Mouse (Mus musculus): Measurements from ENCODE around the gene Gm20379. TPM values are rescaled to one million over a fixed set of nuclear protein-coding genes. Genes with fewer than 3 reads are reported as not detected.
A peak's percentile ranks its signal among the peaks of the same experiment; 100 is the strongest.

Gene Gm20379
- polyA plus RNA-seq, 1 experiment, result not detected

GRCm38 (mm10) chr13:92354456-92355271 is 48.9 kb downstream of the Gm20379 start, which contains the start of the genes Dhfr and Msh3:
TSS of gene Dhfr (plus strand) at chr13:92354726.
TSS of gene Msh3 (minus strand) at chr13:92355003.
- TF ChIP-seq CTCF (IDR thresholded peaks at IDR 0.05; ENCODE audit: borderline replicate concordance, insufficient read depth, low read length), result peak; percentile 79
- TF ChIP-seq POLR2A (IDR thresholded peaks at IDR 0.05; ENCODE audit: low read depth, low read length), result peak; percentile 63
- peak within 1 kb of the TSS; percentile 82 for H3K4me3 ChIP-seq (ENCODE audit: insufficient read depth, low read length)
- peak within 1 kb of the TSS; percentile 66 for H3K27ac ChIP-seq (ENCODE audit: insufficient read depth, low read length)
- H3K4me1 ChIP-seq (ENCODE audit: control insufficient read depth, insufficient read depth, low read length), result no peaks in the 10 kb centered on the region

- TF ChIP-seq CTCF (IDR thresholded peaks at IDR 0.05; ENCODE audit: borderline replicate concordance, insufficient read depth, low read length), result no peak
- no peak for TF ChIP-seq POLR2A (IDR thresholded peaks at IDR 0.05; ENCODE audit: low read depth, low read length)
- Histone ChIP-seq H3K4me3 (ENCODE audit: insufficient read depth, low read length) (peak overlapping the region; percentile 81), H3K4me1 (ENCODE audit: control insufficient read depth, insufficient read depth, low read length) (no peaks in the 10 kb centered on the region), H3K27ac (ENCODE audit: insufficient read depth, low read length) (no peak overlapping the region)
Measured at GRCm38 (mm10) chr13:92355272-92355643, 49.5 kb downstream of the Gm20379 start.

- H3K4me3 ChIP-seq (ENCODE audit: insufficient read depth, low read length), result no peak overlapping the region
- H3K4me1 ChIP-seq (ENCODE audit: control insufficient read depth, insufficient read depth, low read length), result no peaks in the 10 kb centered on the region
- TF ChIP-seq POLR2A (IDR thresholded peaks at IDR 0.05; ENCODE audit: low read depth, low read length), result no peak
- TF ChIP-seq CTCF (IDR thresholded peaks at IDR 0.05; ENCODE audit: borderline replicate concordance, insufficient read depth, low read length), result no peak
- no peak overlapping the region for H3K27ac ChIP-seq (ENCODE audit: insufficient read depth, low read length)
Measured at GRCm38 (mm10) chr13:92356376-92356775, 50.6 kb downstream of the Gm20379 start.

Other genes starting within 250 kb of the Gm20379 start
- gene Rasgrf2, start 174.3 kb upstream of the Gm20379 start, polyA plus RNA-seq (2011; ENCODE audit: insufficient read length, low read depth, missing spikeins), result 0.11 TPM in 1 of 2 replicates, not detected in the other
- gene Dhfr, start 48.7 kb downstream of the Gm20379 start, polyA plus RNA-seq (2011; ENCODE audit: insufficient read length, low read depth, missing spikeins), result 6.3 and 7.6 TPM in 2 replicates
- 8.1 and 14.0 TPM in 2 replicates for gene Msh3, start 49.0 kb downstream of the Gm20379 start, polyA plus RNA-seq (2011; ENCODE audit: insufficient read length, low read depth, missing spikeins)
- not detected in 2 replicates for gene Ankrd34b, start 119.9 kb downstream of the Gm20379 start, polyA plus RNA-seq (2011; ENCODE audit: insufficient read length, low read depth, missing spikeins)
- 2.3 and 2.8 TPM in 2 replicates for gene Fam151b, start 178.0 kb downstream of the Gm20379 start, polyA plus RNA-seq (2011; ENCODE audit: insufficient read length, low read depth, missing spikeins)
- gene Zfyve16, start 224.9 kb downstream of the Gm20379 start, polyA plus RNA-seq (2011; ENCODE audit: insufficient read length, low read depth, missing spikeins), result 30.4 and 32.6 TPM in 2 replicates